Comparison of ENCODE assay signal across 28 mouse cellular contexts in genomic region chr12:14015271-14015670, GRCm38 (mm10).
A peak's percentile ranks its signal among the peaks of the same experiment; 100 is the strongest.
DNase-seq lines count a peak whose midpoint lies in the region; ATAC-seq and TF ChIP-seq lines count a peak whose summit lies in the region.
"Had no signal": no experiment of that assay in that cellular context is flagged by ENCODE, and none has a peak within 500 bp of the region (broad histone marks: within the 10 kb centered on the region; RNA-seq: fewer than 3 reads in every experiment).

No protein-coding gene starts in this region.

- H3K4me2 ChIP-seq in liver, embryonic 11.5 days, result no peak overlapping the region
- H3K4me2 ChIP-seq: forebrain, embryonic 15.5 days; heart, embryonic 11.5 days; intestine, embryonic 15.5 days; lung, embryonic 15.5 days; neural tube, embryonic 15.5 days had no signal

- no peak for TF ChIP-seq CTCF in liver, adult 2 months (IDR thresholded peaks at IDR 0.05; ENCODE audit: low read depth, low read length)

- peak; percentile 3 for DNase-seq in heart, adult 8-10 months (ENCODE audit: low spot score)
- no peak for DNase-seq in heart, embryonic 10.5 days (ENCODE audit: low spot score)
- peak; percentile 88 for DNase-seq in liver, adult 2 months (ENCODE audit: extremely low read depth, low read depth, low spot score)
- DNase-seq in liver, embryonic 11.5 days (ENCODE audit: low spot score), result no peak
- DNase-seq in brain, adult 2 months (ENCODE audit: low read depth, low spot score), result peak; percentile 4
- DNase-seq in gonadal fat pad, adult 2 months (ENCODE audit: low read depth), result peak; percentile 26
- DNase-seq in urinary bladder, postnatal 10 days (ENCODE audit: low spot score), result no peak
- DNase-seq: B cell, adult 2 months; cerebellum, postnatal 25 days; gastrocnemius, adult 2 months; kidney, adult 9 months; kidney, postnatal 14 days; liver; midbrain, embryonic 14.5 days; retina, postnatal 1 day; right cerebral cortex, postnatal 14 days; thymus, adult 2 months; thymus, postnatal 36 days had no signal

- no peaks in the 10 kb centered on the region for H3K9me3 ChIP-seq in heart, embryonic 10.5 days
- H3K9me3 ChIP-seq in liver, embryonic 11.5 days (ENCODE audit: control insufficient read depth, low read length), result no peaks in the 10 kb centered on the region
- H3K9me3 ChIP-seq: forebrain, embryonic 10.5 days; forebrain, embryonic 15.5 days; hindbrain, embryonic 10.5 days; intestine, embryonic 15.5 days; lung, embryonic 15.5 days; neural tube, embryonic 15.5 days had no signal

- no peak for TF ChIP-seq POLR2A in liver, adult 2 months (IDR thresholded peaks at IDR 0.05; ENCODE audit: extremely low read depth, insufficient read depth, low read length)

- H3K4me3 ChIP-seq in heart, embryonic 10.5 days, result no peak overlapping the region
- no peak overlapping the region for H3K4me3 ChIP-seq in liver, adult 2 months (ENCODE audit: insufficient read depth, low read depth, low read length)
- H3K4me3 ChIP-seq in liver, embryonic 11.5 days (ENCODE audit: low read depth, low read length), result no peak overlapping the region
- H3K4me3 ChIP-seq: forebrain, embryonic 10.5 days; forebrain, embryonic 15.5 days; gastrocnemius, adult 2 months; hindbrain, embryonic 10.5 days; intestine, embryonic 15.5 days; lung, embryonic 15.5 days; neural tube, embryonic 15.5 days had no signal

- no peaks in the 10 kb centered on the region for H3K4me1 ChIP-seq in heart, embryonic 10.5 days
- no peaks in the 10 kb centered on the region for H3K4me1 ChIP-seq in liver, adult 2 months (ENCODE audit: control insufficient read depth, insufficient read depth, low read length)
- no peaks in the 10 kb centered on the region for H3K4me1 ChIP-seq in liver, embryonic 11.5 days (replicated peaks; ENCODE audit: control insufficient read depth, insufficient read depth, low read length)
- H3K4me1 ChIP-seq: forebrain, embryonic 10.5 days; forebrain, embryonic 15.5 days; hindbrain, embryonic 10.5 days; intestine, embryonic 15.5 days; lung, embryonic 15.5 days; neural tube, embryonic 15.5 days had no signal

- no peaks in the 10 kb centered on the region for H3K27me3 ChIP-seq in heart, embryonic 10.5 days (ENCODE audit: insufficient read depth, poor library complexity, severe bottlenecking)
- H3K27me3 ChIP-seq in liver, adult 2 months (ENCODE audit: control insufficient read depth, insufficient read depth, low read length), result no peaks in the 10 kb centered on the region
- no peaks in the 10 kb centered on the region for H3K27me3 ChIP-seq in liver, embryonic 11.5 days (replicated peaks; ENCODE audit: control insufficient read depth, insufficient read depth, low read length)
- H3K27me3 ChIP-seq: forebrain, embryonic 15.5 days; intestine, embryonic 15.5 days; lung, embryonic 15.5 days; neural tube, embryonic 15.5 days had no signal

- H3K36me3 ChIP-seq in heart, embryonic 10.5 days, result no peaks in the 10 kb centered on the region
- H3K36me3 ChIP-seq in liver, adult 2 months (ENCODE audit: control insufficient read depth, insufficient read depth, low read length), result no peaks in the 10 kb centered on the region
- H3K36me3 ChIP-seq in liver, embryonic 11.5 days (ENCODE audit: control insufficient read depth, insufficient read depth, low read length), result no peaks in the 10 kb centered on the region
- H3K36me3 ChIP-seq: forebrain, embryonic 10.5 days; forebrain, embryonic 15.5 days; hindbrain, embryonic 10.5 days; intestine, embryonic 15.5 days; lung, embryonic 15.5 days; neural tube, embryonic 15.5 days had no signal

- H3K9ac ChIP-seq in liver, adult 2 months (ENCODE audit: low read depth, low read length), result no peak overlapping the region
- H3K9ac ChIP-seq in liver, embryonic 11.5 days (ENCODE audit: low read depth, low read length), result no peak overlapping the region
- H3K9ac ChIP-seq: forebrain, embryonic 15.5 days; intestine, embryonic 15.5 days; lung, embryonic 15.5 days; neural tube, embryonic 15.5 days had no signal

- no peak overlapping the region for H3K27ac ChIP-seq in heart, embryonic 10.5 days
- no peak overlapping the region for H3K27ac ChIP-seq in liver, adult 2 months (replicated peaks; ENCODE audit: insufficient read depth, low read depth, low read length)
- no peak overlapping the region for H3K27ac ChIP-seq in liver, embryonic 11.5 days (ENCODE audit: low read depth, low read length)
- H3K27ac ChIP-seq: forebrain, embryonic 10.5 days; forebrain, embryonic 15.5 days; gastrocnemius, adult 2 months; hindbrain, embryonic 10.5 days; intestine, embryonic 15.5 days; lung, embryonic 15.5 days; neural tube, embryonic 15.5 days; stomach, postnatal 0 days had no signal

- no peak for ATAC-seq in liver, embryonic 11.5 days (replicated peaks; ENCODE audit: low FRiP score)
- ATAC-seq: activated CD4-positive, CD25-positive, alpha-beta regulatory T cell, adult 4 months; forebrain, embryonic 15.5 days; hindbrain, embryonic 16.5 days; intestine, embryonic 15.5 days had no signal

- H3K79me2 ChIP-seq in liver, adult 2 months (ENCODE audit: control insufficient read depth, insufficient read depth, low read length), result no peaks in the 10 kb centered on the region

Comparison
In these comparisons a context has a peak if more than half of its experiments do, and no peak if none do; other contexts are left out.
1. DNase-seq: peak in heart, adult 8-10 months (single experiment), liver, adult 2 months (single experiment), brain, adult 2 months (single experiment) and gonadal fat pad, adult 2 months (single experiment); none in heart, embryonic 10.5 days (single experiment), liver, embryonic 11.5 days (single experiment) and urinary bladder, postnatal 10 days (single experiment).